Mouse (Mus musculus) leukemia stem cell, adult 10-12 weeks (primary cell): ENCODE measurements around the gene Polrmt. TPM values are rescaled to one million over a fixed set of nuclear protein-coding genes. Genes with fewer than 3 reads are reported as not detected.

Experiments
- polyA plus RNA-seq: library from polyadenylated mRNA; stranded (reverse); fragments of >175 nt; gene quantifications from 2 replicates; pipeline ENCODE4 v1.2.3, GENCODE M21; 2012; ENCODE audit warnings: low replicate concordance

Gene Polrmt
- 55.2 and 56.1 TPM in 2 replicates for polyA plus RNA-seq

DNA sequence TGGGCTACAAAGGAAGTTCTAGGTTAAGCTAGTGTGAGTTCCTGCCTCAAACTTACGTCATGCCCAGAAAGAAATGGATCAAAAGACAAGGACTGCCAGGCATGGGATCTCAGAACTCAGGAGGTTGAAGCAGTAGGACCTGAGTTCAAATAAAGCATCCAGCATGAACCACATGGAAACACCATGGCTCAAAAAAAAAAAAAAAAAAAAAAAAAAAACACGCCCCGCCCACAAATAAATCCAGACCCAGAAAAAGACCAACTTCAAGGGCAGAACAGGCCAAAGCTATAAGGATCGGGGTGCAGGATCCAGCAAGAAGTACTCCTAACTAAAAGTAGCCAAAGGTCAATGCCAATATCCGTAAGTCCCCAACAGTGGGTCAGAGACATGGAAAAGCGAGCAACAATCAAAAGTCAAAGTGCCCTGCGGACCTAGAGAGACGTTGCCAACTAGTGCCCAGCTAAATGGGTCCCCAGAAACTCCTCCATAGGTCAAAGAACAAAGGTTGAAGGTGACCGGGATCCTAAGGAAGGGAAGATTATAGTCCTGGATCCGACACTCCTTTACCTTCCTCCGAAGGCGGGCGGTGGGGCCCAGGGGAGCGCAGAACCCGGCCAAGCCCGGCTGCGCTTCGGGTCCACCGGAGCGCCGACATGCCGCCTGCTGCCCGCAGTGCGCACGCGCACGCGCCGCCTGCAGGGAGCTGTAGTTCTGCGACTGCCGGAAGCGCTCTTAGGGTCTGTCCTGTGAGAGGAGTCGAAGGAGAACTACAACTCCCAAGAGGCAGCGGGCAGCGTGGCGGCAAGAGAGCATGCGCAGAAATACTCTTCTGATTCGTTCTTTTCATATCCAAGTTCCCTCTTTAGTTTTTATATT lies at the start of gene Polrmt:
Polrmt (minus strand) TSS at position 684 of the 876 bp plus-strand sequence.

DNA sequence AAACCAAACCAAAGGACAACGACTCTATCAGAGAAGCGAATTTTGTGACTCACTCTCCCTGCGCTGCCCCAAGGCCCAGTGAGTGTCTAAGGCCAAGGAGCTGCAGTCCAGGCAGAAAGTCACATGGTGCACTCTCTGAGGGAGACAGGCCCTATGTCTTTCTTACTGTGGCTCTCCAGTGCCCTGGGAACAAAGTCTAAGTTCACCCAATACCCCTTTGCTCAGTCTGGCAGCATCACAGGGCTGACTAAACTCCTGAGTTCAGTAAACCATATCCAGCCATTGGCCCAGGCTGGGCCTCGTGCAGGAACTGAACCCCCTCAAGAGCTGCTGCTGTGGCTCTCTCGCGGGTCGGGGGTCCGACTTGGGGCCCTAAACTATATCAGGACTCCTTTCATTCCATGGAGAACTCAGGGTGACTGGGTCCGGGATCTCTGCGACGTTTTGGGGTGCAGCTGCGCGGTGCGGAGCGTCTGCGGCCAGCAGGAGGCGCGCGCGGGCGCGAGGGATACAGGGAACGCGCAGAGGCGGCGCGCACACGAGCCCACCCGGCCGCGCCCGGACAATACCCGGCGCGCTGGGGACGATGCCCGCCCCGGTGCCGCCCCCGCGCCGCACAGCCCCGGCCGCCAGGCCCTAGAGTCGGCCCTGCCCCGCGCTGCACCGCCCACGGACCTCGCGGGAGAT lies 46.8 kb upstream of the Polrmt start, which contains the start of gene Palm:
Palm (plus strand) TSS at position 522 of the 687 bp plus-strand sequence.

DNA sequence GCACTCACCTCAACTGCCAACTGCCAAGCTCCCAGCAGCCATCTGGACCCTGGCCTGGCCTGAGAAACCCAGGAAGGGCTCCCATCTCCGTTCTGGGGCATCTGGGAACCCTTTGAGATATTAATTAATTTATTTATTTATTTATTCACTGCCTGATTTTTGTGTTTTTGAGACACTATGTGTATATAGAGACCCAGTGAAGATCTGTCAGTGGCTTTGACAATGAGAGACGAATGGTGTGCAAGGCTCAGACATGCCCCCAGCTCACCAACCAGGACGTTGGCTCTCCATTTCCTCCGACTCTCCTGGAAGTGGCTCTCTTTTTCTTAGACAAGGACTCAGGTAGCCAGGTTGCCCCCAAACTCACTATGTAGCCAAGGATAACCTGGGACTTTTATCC lies 44.5 kb upstream of the Polrmt start, which contains the start of gene Prss57:
Prss57 (minus strand) TSS at position 101 of the 400 bp plus-strand sequence.

DNA sequence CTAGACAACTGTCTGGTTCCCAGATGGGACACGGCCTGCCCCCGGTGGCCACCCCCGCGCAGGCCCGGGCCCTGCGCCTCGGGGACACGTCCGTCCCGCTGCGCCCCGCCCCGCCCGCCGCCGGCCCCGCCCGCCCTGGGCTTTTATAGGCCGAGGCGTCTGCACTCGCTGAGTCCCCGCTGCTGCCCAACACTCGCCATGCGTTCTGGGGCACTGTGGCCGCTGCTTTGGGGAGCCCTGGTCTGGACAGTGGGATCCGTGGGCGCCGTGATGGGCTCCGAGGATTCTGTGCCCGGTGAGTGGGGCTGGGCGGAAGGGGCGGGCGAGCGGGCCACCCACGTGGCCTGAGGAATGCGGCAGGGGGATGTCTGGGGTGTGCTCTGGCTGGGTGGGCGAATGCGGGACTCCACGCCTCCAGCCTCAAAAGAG lies 30.7 kb upstream of the Polrmt start, which contains the start of gene Fstl3:
Fstl3 (plus strand) TSS at position 170 of the 429 bp plus-strand sequence.

DNA sequence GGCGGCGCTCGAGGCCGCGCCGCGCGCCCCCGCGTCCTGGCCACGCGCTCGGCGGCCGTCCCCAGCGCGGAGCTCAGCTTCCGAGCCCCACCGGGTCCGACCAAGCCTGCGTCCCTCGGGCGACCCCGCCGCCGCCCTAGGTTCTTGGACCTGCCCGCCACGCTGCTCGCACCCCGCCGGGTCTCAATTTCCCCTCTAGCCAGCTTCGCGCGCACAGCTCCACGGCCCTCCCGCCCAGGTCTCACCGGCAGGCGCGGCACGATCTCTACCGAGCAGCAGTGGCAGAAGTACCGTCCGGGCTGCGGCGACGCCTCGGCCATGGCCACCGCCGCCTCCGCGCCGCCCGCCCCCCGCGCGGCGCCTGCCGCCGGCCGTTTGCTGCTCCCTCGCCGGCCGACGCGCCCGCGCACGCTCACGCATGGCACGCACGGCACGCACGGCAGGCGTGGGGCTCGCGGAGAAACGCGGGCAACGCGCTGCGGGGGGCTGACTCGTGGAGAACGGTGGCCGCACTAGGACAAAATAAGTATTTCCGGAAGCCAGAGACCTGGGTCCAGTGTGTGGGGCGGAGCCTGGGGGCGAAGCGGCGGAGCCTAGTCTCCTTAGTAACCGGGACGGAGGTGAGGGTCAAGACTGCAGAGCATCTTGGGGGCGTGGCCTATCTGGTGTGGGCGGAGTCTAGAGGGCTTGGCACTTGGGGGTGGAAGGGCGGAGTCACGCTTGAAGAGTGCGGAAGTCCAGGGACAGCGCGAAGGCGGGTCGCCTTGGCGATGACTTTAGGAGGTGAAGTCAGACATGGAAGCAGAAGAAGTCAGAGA lies 20.3 kb upstream of the Polrmt start, which contains the start of gene Rnf126:
Rnf126 (minus strand) TSS at position 445 of the 818 bp plus-strand sequence.

DNA sequence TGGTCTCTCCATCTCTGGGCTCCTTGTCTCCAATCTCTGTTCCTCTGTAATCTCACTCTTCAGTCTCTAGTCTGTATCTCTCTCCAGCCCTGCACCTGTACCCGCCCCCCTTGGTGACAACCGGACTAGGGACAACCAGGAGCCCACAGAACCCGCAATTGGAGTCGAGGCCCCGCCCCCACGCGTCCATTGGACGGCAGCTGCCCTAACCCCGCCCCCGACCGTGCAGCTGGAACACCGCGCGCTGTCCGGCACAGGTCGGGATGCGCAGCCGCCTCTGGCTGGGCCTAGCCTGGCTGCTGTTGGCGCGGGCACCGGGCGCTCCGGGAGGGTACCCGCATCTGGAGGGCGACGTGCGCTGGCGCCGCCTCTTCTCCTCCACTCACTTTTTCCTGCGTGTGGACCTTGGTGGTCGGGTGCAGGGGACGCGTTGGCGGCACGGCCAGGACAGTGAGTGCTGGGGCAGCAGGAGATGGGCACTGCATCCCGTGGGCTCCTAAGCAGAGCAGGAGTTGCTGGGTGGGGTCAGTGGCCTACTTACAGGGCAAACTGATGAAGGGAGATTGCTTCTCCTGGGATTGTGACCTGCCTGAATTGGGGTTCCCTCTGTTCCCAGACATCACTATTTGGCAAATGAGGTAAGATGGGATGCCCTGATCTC lies 8.6 kb upstream of the Polrmt start, which contains the start of gene Fgf22:
Fgf22 (plus strand) TSS at position 221 of the 661 bp plus-strand sequence.

DNA sequence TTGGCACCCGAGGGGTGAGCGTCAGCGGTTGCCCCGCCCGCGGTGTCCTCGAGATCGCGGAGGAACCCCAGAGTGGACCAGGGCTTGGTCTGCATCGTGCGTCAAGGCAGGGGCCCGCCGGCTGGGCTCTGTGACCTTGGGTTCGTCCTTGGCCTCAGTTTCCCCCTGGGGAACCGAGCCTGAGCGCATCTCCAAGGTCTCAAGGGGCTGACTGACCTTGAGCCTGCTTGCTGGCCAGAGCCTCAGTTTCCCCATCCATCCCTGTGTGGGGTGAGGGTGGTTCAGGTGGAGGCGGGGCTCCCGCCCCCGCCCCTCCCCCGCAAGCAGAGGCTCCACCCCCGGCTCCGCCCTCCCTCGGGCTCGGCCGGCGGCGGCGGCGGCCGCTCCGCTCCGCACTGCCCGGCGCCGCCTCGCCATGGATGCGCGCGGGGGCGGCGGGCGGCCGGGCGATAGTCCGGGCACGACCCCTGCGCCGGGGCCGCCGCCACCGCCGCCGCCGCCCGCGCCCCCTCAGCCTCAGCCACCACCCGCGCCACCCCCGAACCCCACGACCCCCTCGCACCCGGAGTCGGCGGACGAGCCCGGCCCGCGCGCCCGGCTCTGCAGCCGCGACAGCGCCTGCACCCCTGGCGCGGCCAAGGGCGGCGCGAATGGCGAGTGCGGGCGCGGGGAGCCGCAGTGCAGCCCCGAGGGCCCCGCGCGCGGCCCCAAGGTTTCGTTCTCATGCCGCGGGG lies 30.0 kb downstream of the Polrmt start, which contains the start of gene Hcn2:
Hcn2 (plus strand) TSS at position 381 of the 734 bp plus-strand sequence.

DNA sequence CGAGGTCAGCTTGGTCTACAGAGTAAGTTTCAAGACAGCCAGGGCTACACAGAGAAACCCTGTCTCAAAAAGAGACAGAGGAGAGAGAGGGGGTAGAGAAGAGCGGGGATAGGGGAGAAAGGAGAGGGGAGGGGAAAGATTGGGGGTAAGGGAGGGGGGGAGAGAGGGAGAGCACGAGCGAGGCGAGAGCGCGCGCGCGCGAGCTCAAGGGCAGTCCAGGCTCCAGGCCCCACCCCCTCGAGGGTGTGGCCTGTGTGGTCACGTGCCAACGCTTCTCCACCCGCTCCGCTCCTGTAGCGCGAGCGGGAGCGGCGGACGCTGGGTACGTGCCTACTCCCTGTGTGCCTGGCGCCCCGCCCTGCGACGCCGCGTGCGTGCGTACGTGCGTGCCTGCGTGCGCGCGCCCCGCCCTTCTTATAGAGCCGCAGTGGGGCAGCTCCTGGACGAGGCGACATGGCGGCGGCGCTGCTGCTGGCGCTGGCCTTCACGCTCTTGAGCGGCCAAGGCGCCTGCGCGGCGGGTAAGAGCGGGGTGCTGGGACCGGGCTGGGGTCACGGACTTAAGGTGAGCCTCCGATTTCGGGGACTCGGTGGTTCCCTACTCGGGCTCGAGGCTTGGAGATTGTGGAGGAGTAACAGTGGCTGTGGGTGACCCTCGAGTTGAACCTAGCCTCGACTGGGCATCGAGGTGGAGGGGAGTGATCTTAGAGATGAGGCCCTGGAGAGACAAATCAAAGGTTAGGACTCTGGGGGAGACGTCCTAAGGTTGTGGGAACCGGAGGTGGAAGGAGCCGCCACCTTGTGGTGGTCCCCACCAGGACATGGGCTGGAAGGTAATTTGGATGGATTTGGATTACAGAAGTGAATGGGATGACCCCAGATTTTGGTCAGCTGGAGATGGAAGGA lies 42.1 kb downstream of the Polrmt start, which contains the start of gene Bsg:
Bsg (plus strand) TSS at position 427 of the 905 bp plus-strand sequence.

DNA sequence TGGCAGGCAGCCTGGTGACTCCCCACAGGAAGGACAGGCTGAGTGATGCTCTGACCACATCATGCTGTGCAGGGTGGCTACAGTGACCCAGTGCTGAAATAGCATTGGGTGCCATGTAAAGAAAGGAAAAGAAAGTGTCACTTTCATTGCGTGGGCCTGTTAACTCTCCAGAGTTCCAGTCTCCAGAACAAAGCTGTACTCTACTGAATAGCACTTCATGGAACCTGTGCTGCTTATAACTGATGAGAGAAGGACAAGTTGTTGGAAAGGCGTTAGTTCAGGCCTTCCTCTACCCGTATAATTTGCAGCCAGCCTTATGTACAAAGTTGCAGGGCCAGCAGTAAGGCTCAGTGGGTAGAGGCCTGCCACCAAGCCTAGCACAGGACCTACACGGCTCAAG lies 57.7 kb downstream of the Polrmt start, which contains the start of gene Gzmm:
Gzmm (plus strand) TSS at position 301 of the 400 bp plus-strand sequence.

Other genes with a start within 250 kb of the Polrmt start
- 13.2 and 27.3 TPM in 2 replicates for gene Plpp2, start 212.8 kb downstream of the Polrmt start, polyA plus RNA-seq
- gene Mier2, start 191.4 kb downstream of the Polrmt start, polyA plus RNA-seq = 82.6 and 91.5 TPM in 2 replicates
- not detected in 2 replicates for gene Theg, start 159.2 kb downstream of the Polrmt start, polyA plus RNA-seq
- gene C2cd4c, start 132.6 kb downstream of the Polrmt start, polyA plus RNA-seq = 0.02 TPM in 1 of 2 replicates, not detected in the other
- gene Shc2, start 108.7 kb downstream of the Polrmt start, polyA plus RNA-seq = 0.07 and 0.15 TPM in 2 replicates
- gene Odf3l2, start 100.8 kb downstream of the Polrmt start, polyA plus RNA-seq = not detected in 2 replicates
- 1.2 and 4.1 TPM in 2 replicates for gene Madcam1, start 82.0 kb downstream of the Polrmt start, polyA plus RNA-seq
- 124 and 133 TPM in 2 replicates for gene Tpgs1, start 77.2 kb downstream of the Polrmt start, polyA plus RNA-seq
- 509 and 614 TPM in 2 replicates for gene Cdc34, start 64.4 kb downstream of the Polrmt start, polyA plus RNA-seq
- 0.73 and 5.0 TPM in 2 replicates for gene Gzmm, start 57.6 kb downstream of the Polrmt start, polyA plus RNA-seq
- 1,297 and 3,633 TPM in 2 replicates for gene Bsg, start 42.1 kb downstream of the Polrmt start, polyA plus RNA-seq
- gene Hcn2, start 29.9 kb downstream of the Polrmt start, polyA plus RNA-seq = 3.5 and 7.7 TPM in 2 replicates
- 0.23 TPM in 1 of 2 replicates, not detected in the other for gene Fgf22, start 8.5 kb upstream of the Polrmt start, polyA plus RNA-seq
- 437 and 591 TPM in 2 replicates for gene Rnf126, start 20.4 kb upstream of the Polrmt start, polyA plus RNA-seq
- gene Fstl3, start 30.7 kb upstream of the Polrmt start, polyA plus RNA-seq = 1.4 and 2.5 TPM in 2 replicates
- gene Prss57, start 44.4 kb upstream of the Polrmt start, polyA plus RNA-seq = 0.16 TPM in 1 of 2 replicates, not detected in the other
- 6.9 and 13.2 TPM in 2 replicates for gene Palm, start 47.0 kb upstream of the Polrmt start, polyA plus RNA-seq
- gene Misp, start 74.4 kb upstream of the Polrmt start, polyA plus RNA-seq = 0.45 TPM in 1 of 2 replicates, not detected in the other
- 557 and 1,313 TPM in 2 replicates for gene Ptbp1, start 107.8 kb upstream of the Polrmt start, polyA plus RNA-seq
- gene Prtn3, start 127.9 kb upstream of the Polrmt start, polyA plus RNA-seq = 10.8 and 17.6 TPM in 2 replicates
- 0.51 and 0.96 TPM in 2 replicates for gene Plppr3, start 128.1 kb upstream of the Polrmt start, polyA plus RNA-seq
- 4.2 and 5.4 TPM in 2 replicates for gene Elane, start 139.7 kb upstream of the Polrmt start, polyA plus RNA-seq
- not detected in 2 replicates for gene Cfd, start 144.3 kb upstream of the Polrmt start, polyA plus RNA-seq
- gene Med16, start 162.3 kb upstream of the Polrmt start, polyA plus RNA-seq = 54.4 and 61.9 TPM in 2 replicates
- gene Gm26602, start 164.3 kb upstream of the Polrmt start, polyA plus RNA-seq = not detected in 2 replicates
- gene Kiss1r, start 170.4 kb upstream of the Polrmt start, polyA plus RNA-seq = 0.52 and 0.64 TPM in 2 replicates
- 102 and 146 TPM in 2 replicates for gene R3hdm4, start 174.6 kb upstream of the Polrmt start, polyA plus RNA-seq
- gene Arid3a, start 180.5 kb upstream of the Polrmt start, polyA plus RNA-seq = 59.2 and 117 TPM in 2 replicates
- 67.7 and 87.8 TPM in 2 replicates for gene Wdr18, start 213.6 kb upstream of the Polrmt start, polyA plus RNA-seq
- gene Grin3b, start 224.1 kb upstream of the Polrmt start, polyA plus RNA-seq = 0.12 and 0.17 TPM in 2 replicates
- 658 and 1,473 TPM in 2 replicates for gene Tmem259, start 237.7 kb upstream of the Polrmt start, polyA plus RNA-seq
- gene Cnn2, start 242.0 kb upstream of the Polrmt start, polyA plus RNA-seq = 222 and 247 TPM in 2 replicates
- 37.0 and 54.4 TPM in 2 replicates for gene Abca7, start 249.9 kb upstream of the Polrmt start, polyA plus RNA-seq